Mouse (Mus musculus): Measurements from ENCODE around the gene Ing3. TPM values are rescaled to one million over a fixed set of nuclear protein-coding genes. Genes with fewer than 3 reads are reported as not detected.

Gene Ing3
- 49.3 and 51.5 TPM in 2 replicates for polyA plus RNA-seq (2015; fragmentation: Nextera tagmentation; extraction: Ambion mirVana)

GRCm38 (mm10) chr6:21949226-21949731, at the start of gene Ing3:
Gene Ing3, plus strand, starts transcription at chr6:21949571.
- Histone ChIP-seq H3K9ac (peak within 1 kb of the TSS; percentile 58), H3K4me2 (peak within 1 kb of the TSS; percentile 68), H3K27ac (peak within 1 kb of the TSS; percentile 98), H3K4me1 (peaks cover 8% of the 10 kb centered on the region), H3K9me3 (no peaks in the 10 kb centered on the region), H3K27me3 (no peaks in the 10 kb centered on the region), H3K4me3 (peak within 1 kb of the TSS; percentile 81), H3K36me3 (peaks cover 9% of the 10 kb centered on the region)
- under 1% methylated on average over 35 of the region's 35 CpGs for WGBS
- peak; percentile 99 for ATAC-seq (ENCODE audit: insufficient number of reproducible peaks, low FRiP score, low TSS enrichment, low read depth)

- H3K4me2 ChIP-seq = no peak overlapping the region
- H3K36me3 ChIP-seq = no peaks in the 10 kb centered on the region
- H3K4me3 ChIP-seq = no peak overlapping the region
- no peak overlapping the region for H3K27ac ChIP-seq
- no peaks in the 10 kb centered on the region for H3K9me3 ChIP-seq
- no peak for ATAC-seq (ENCODE audit: insufficient number of reproducible peaks, low FRiP score, low TSS enrichment, low read depth)
- H3K27me3 ChIP-seq = no peaks in the 10 kb centered on the region
- H3K9ac ChIP-seq = no peak overlapping the region
- H3K4me1 ChIP-seq = no peaks in the 10 kb centered on the region
Measured at GRCm38 (mm10) chr6:21909720-21910119, 39.7 kb upstream of the Ing3 start.

GRCm38 (mm10) chr6:21910804-21911203, 38.6 kb upstream of the Ing3 start:
- no peak overlapping the region for H3K27ac ChIP-seq
- H3K4me1 ChIP-seq = no peaks in the 10 kb centered on the region
- 78% methylated on average over 6 of the region's 6 CpGs for WGBS
- H3K9ac ChIP-seq = no peak overlapping the region
- ATAC-seq (ENCODE audit: insufficient number of reproducible peaks, low FRiP score, low TSS enrichment, low read depth) = no peak
- no peaks in the 10 kb centered on the region for H3K9me3 ChIP-seq
- H3K27me3 ChIP-seq = no peaks in the 10 kb centered on the region
- no peak overlapping the region for H3K4me3 ChIP-seq
- H3K36me3 ChIP-seq = no peaks in the 10 kb centered on the region
- no peak overlapping the region for H3K4me2 ChIP-seq

- 85% methylated on average over 2 of the region's 2 CpGs for WGBS
- H3K27me3 ChIP-seq = no peaks in the 10 kb centered on the region
- H3K4me3 ChIP-seq = no peak overlapping the region
- ATAC-seq (ENCODE audit: insufficient number of reproducible peaks, low FRiP score, low TSS enrichment, low read depth) = no peak
- H3K36me3 ChIP-seq = no peaks in the 10 kb centered on the region
- H3K9ac ChIP-seq = no peak overlapping the region
- no peaks in the 10 kb centered on the region for H3K9me3 ChIP-seq
- H3K4me1 ChIP-seq = no peaks in the 10 kb centered on the region
- H3K27ac ChIP-seq = no peak overlapping the region
- no peak overlapping the region for H3K4me2 ChIP-seq
Measured at GRCm38 (mm10) chr6:21916591-21916990, 32.8 kb upstream of the Ing3 start.

GRCm38 (mm10) chr6:21924150-21924549, 25.2 kb upstream of the Ing3 start:
- Histone ChIP-seq H3K4me1 (no peaks in the 10 kb centered on the region), H3K27me3 (no peaks in the 10 kb centered on the region), H3K4me3 (no peak overlapping the region), H3K27ac (no peak overlapping the region), H3K9ac (no peak overlapping the region), H3K36me3 (no peaks in the 10 kb centered on the region), H3K9me3 (no peaks in the 10 kb centered on the region), H3K4me2 (no peak overlapping the region)
- WGBS = 29% methylated on average over 1 of the region's 1 CpGs
- no peak for ATAC-seq (ENCODE audit: insufficient number of reproducible peaks, low FRiP score, low TSS enrichment, low read depth)

GRCm38 (mm10) chr6:21937981-21938635, 11.3 kb upstream of the Ing3 start:
- ATAC-seq (ENCODE audit: insufficient number of reproducible peaks, low FRiP score, low TSS enrichment, low read depth) = no peak
- H3K4me1 ChIP-seq = no peaks in the 10 kb centered on the region
- no peak overlapping the region for H3K4me2 ChIP-seq
- H3K9me3 ChIP-seq = no peaks in the 10 kb centered on the region
- WGBS = 79% methylated on average over 4 of the region's 4 CpGs
- H3K4me3 ChIP-seq = no peak overlapping the region
- no peak overlapping the region for H3K27ac ChIP-seq
- no peaks in the 10 kb centered on the region for H3K27me3 ChIP-seq
- H3K9ac ChIP-seq = no peak overlapping the region
- H3K36me3 ChIP-seq = no peaks in the 10 kb centered on the region

- peak; percentile 93 for ATAC-seq (ENCODE audit: insufficient number of reproducible peaks, low FRiP score, low TSS enrichment, low read depth)
- Histone ChIP-seq H3K27me3 (no peaks in the 10 kb centered on the region), H3K4me1 (peaks cover 8% of the 10 kb centered on the region), H3K9me3 (no peaks in the 10 kb centered on the region), H3K4me3 (peak overlapping the region; percentile 81), H3K4me2 (peak overlapping the region; percentile 68), H3K27ac (peak overlapping the region; percentile 98), H3K36me3 (peaks cover 14% of the 10 kb centered on the region), H3K9ac (peak overlapping the region; percentile 58)
- WGBS = under 1% methylated on average over 59 of the region's 68 CpGs
Measured at GRCm38 (mm10) chr6:21949771-21950448, 539 bp downstream of the Ing3 start.

- H3K4me2 ChIP-seq = peak overlapping the region; percentile 68
- H3K27ac ChIP-seq = peak overlapping the region; percentile 98; the same call in 1 of the 2 replicates
- H3K4me1 ChIP-seq = peaks cover 8% of the 10 kb centered on the region
- 81% methylated on average over 2 of the region's 2 CpGs for WGBS
- peak overlapping the region; percentile 81 for H3K4me3 ChIP-seq
- H3K9ac ChIP-seq = peak overlapping the region; percentile 53
- no peak for ATAC-seq (ENCODE audit: insufficient number of reproducible peaks, low FRiP score, low TSS enrichment, low read depth)
- peaks cover 21% of the 10 kb centered on the region for H3K36me3 ChIP-seq
- H3K9me3 ChIP-seq = no peaks in the 10 kb centered on the region
- no peaks in the 10 kb centered on the region for H3K27me3 ChIP-seq
Measured at GRCm38 (mm10) chr6:21950676-21951075, 1.3 kb downstream of the Ing3 start.

- Histone ChIP-seq H3K27ac (no peak overlapping the region), H3K4me3 (no peak overlapping the region), H3K27me3 (no peaks in the 10 kb centered on the region), H3K36me3 (peaks cover 41% of the 10 kb centered on the region), H3K9me3 (no peaks in the 10 kb centered on the region), H3K4me1 (peaks cover 5% of the 10 kb centered on the region), H3K4me2 (no peak overlapping the region), H3K9ac (no peak overlapping the region)
- no peak for ATAC-seq (ENCODE audit: insufficient number of reproducible peaks, low FRiP score, low TSS enrichment, low read depth)
- 90% methylated on average over 4 of the region's 4 CpGs for WGBS
Measured at GRCm38 (mm10) chr6:21955468-21955867, 6.1 kb downstream of the Ing3 start.

- Histone ChIP-seq H3K4me2 (no peak overlapping the region), H3K27ac (no peak overlapping the region), H3K36me3 (peaks cover 43% of the 10 kb centered on the region), H3K4me3 (no peak overlapping the region), H3K4me1 (no peaks in the 10 kb centered on the region), H3K9me3 (no peaks in the 10 kb centered on the region), H3K27me3 (no peaks in the 10 kb centered on the region), H3K9ac (no peak overlapping the region)
- WGBS = 81% methylated on average over 4 of the region's 4 CpGs
- no peak for ATAC-seq (ENCODE audit: insufficient number of reproducible peaks, low FRiP score, low TSS enrichment, low read depth)
Measured at GRCm38 (mm10) chr6:21958922-21959321, 9.6 kb downstream of the Ing3 start.

- ATAC-seq (ENCODE audit: insufficient number of reproducible peaks, low FRiP score, low TSS enrichment, low read depth) = no peak
- H3K4me2 ChIP-seq = no peak overlapping the region
- H3K4me1 ChIP-seq = no peaks in the 10 kb centered on the region
- WGBS = 93% methylated on average over 5 of the region's 5 CpGs
- no peak overlapping the region for H3K9ac ChIP-seq
- H3K9me3 ChIP-seq = no peaks in the 10 kb centered on the region
- H3K27ac ChIP-seq = no peak overlapping the region
- H3K4me3 ChIP-seq = no peak overlapping the region
- H3K36me3 ChIP-seq = peaks cover 38% of the 10 kb centered on the region
- no peaks in the 10 kb centered on the region for H3K27me3 ChIP-seq
Measured at GRCm38 (mm10) chr6:21959909-21960308, 10.5 kb downstream of the Ing3 start.

GRCm38 (mm10) chr6:21977532-21977931, 28.2 kb downstream of the Ing3 start:
- Histone ChIP-seq H3K4me1 (no peaks in the 10 kb centered on the region), H3K27ac (no peak overlapping the region), H3K9me3 (no peaks in the 10 kb centered on the region), H3K9ac (no peak overlapping the region), H3K27me3 (no peaks in the 10 kb centered on the region), H3K36me3 (peaks cover 19% of the 10 kb centered on the region), H3K4me2 (no peak overlapping the region), H3K4me3 (no peak overlapping the region)
- 60% methylated on average over 2 of the region's 2 CpGs for WGBS
- ATAC-seq (ENCODE audit: insufficient number of reproducible peaks, low FRiP score, low TSS enrichment, low read depth) = no peak
